Mouse (Mus musculus): ENCODE measurements around the gene Usp54. TPM values are rescaled to one million over a fixed set of nuclear protein-coding genes. Genes with fewer than 3 reads are reported as not detected.
A peak's percentile ranks its signal among the peaks of the same experiment; 100 is the strongest.
"Not testable (repeated sequence)": the region's sequence is repeated elsewhere in the genome, so short reads cannot be mapped to it uniquely, and the experiment has no call there.

Usp54 gene
- polyA plus RNA-seq, 1 experiment from 2014 or later: 6.6 TPM

DNA sequence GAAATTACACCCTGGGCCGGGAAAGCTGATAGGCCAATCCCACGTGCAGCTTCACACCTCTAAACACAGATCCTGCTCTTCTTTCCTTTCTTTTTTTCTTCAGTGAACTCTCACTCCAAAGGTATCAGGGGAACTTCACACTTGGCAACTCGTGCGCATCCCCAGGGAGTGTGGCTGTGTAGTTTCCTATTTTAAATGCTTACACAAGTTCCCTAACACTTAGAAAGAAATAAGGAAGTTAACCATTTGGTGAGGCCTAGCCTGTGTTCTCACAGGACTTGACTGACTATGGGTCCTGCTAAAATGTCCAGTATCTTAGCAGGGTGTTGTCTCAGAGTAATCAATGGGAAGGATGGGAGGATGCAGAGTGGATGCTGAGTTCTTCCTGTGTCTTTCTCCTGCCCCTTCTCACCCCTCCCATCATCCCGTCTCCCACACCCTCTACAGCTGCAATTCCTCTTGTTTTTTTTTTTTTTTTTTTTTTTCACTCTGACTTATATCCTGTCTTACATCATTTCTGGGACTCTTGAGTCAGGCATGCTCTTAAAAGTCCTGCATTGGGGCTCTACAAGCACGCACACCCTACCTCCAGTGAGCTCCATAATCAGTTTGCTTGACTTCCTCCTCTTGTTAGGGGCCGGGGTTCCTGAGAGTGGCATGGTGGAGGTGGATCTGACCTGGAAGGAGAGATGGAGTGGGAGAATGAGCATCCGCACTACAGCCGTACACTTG is 14.0 kb upstream of the Usp54 start:
- H3K36me3 ChIP-seq: no peaks in the 10 kb centered on the region
- no peak overlapping the region for H3K4me2 ChIP-seq (replicated peaks)
- WGBS: 71% methylated on average over 9 of the region's 9 CpGs
- H3K27me3 ChIP-seq: no peaks in the 10 kb centered on the region
- no peak overlapping the region for H3K9ac ChIP-seq
- H3K9me3 ChIP-seq (replicated peaks): no peaks in the 10 kb centered on the region
- no peak overlapping the region for H3K27ac ChIP-seq (replicated peaks)
- no peak for ATAC-seq (ENCODE audit: insufficient number of reproducible peaks, low FRiP score, low TSS enrichment, low read depth)
- H3K4me1 ChIP-seq: 0 out of 2 replicates have a peak, but pooled peaks cover 4% of the 10 kb centered on the region
- H3K4me3 ChIP-seq (replicated peaks): no peak overlapping the region

- no peak for ATAC-seq (ENCODE audit: insufficient number of reproducible peaks, low FRiP score, low TSS enrichment, low read depth)
- H3K4me2 ChIP-seq (replicated peaks): no peak overlapping the region
- 60% methylated on average over 4 of the region's 4 CpGs for WGBS
- no peak overlapping the region for H3K4me3 ChIP-seq (replicated peaks)
- no peaks in the 10 kb centered on the region for H3K27me3 ChIP-seq
- H3K9me3 ChIP-seq (replicated peaks): no peaks in the 10 kb centered on the region
- H3K4me1 ChIP-seq: 0 out of 2 replicates have a peak, but pooled peaks cover 3% of the 10 kb centered on the region
- H3K9ac ChIP-seq: no peak overlapping the region
- H3K27ac ChIP-seq (replicated peaks): no peak overlapping the region
- H3K36me3 ChIP-seq: no peaks in the 10 kb centered on the region
These were observed 10.9 kb upstream of the Usp54 start for GRCm38 (mm10) chr14:20651722-20652256.

DNA sequence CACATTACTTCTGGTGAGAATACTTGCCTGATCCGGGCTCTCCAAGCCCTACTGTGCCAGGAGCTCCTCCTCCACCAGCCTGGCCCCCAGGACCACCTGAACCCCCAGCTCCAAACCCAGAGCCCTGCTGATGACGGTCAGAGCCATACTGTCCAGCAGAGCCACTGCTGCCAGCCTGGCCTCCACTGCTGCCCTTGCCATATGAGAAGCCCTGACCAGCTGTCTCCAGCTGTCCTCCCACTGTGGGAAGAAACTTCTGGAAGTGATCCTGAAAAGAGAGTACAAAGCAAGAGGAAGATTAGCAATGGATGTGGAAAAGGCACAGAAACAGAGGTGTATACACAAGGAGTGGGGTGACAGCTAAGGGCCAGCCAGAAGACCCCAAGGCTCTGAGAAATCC is 10.1 kb upstream of the Usp54 start:
- Histone ChIP-seq H3K36me3 (no peaks in the 10 kb centered on the region), H3K9ac (no peak overlapping the region), H3K4me1 (no peaks in the 10 kb centered on the region), H3K9me3 (replicated peaks) (no peaks in the 10 kb centered on the region), H3K4me3 (replicated peaks) (no peak overlapping the region), H3K27ac (replicated peaks) (no peak overlapping the region), H3K4me2 (replicated peaks) (no peak overlapping the region), H3K27me3 (no peaks in the 10 kb centered on the region)
- ATAC-seq (ENCODE audit: insufficient number of reproducible peaks, low FRiP score, low TSS enrichment, low read depth): no peak
- WGBS: 74% methylated on average over 2 of the region's 2 CpGs

DNA sequence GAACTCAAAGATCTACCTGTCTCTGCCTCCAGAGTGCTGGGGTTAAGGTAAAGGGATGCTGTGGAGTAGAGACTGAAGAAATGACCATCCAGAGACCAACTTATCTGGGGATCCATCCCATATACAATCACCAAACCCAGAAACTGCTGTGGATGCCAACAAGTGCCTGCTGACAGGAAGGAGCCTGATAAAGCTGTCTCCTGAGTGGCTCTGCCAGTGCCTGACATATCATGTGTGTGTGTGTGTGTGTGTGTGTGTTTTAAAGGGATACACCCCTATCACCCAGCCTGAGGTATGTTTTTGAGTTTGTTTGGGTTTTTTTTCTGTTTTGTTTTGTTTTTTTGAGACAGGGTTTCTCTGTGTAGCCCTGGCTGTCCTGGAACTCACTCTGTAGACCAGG is 5.5 kb upstream of the Usp54 start:
- Histone ChIP-seq H3K36me3 (no peaks in the 10 kb centered on the region), H3K9me3 (replicated peaks) (no peaks in the 10 kb centered on the region), H3K4me1 (peaks cover 3% of the 10 kb centered on the region; the same call in 1 of the 2 replicates), H3K9ac (no peak overlapping the region), H3K4me3 (replicated peaks) (no peak overlapping the region), H3K27ac (replicated peaks) (no peak overlapping the region), H3K27me3 (no peaks in the 10 kb centered on the region), H3K4me2 (replicated peaks) (no peak overlapping the region)
- ATAC-seq (ENCODE audit: insufficient number of reproducible peaks, low FRiP score, low TSS enrichment, low read depth): no peak

- no peak for ATAC-seq (ENCODE audit: insufficient number of reproducible peaks, low FRiP score, low TSS enrichment, low read depth)
- Histone ChIP-seq H3K9me3 (replicated peaks) (no peaks in the 10 kb centered on the region), H3K9ac (no peak overlapping the region), H3K4me1 (peaks cover 3% of the 10 kb centered on the region; the same call in 1 of the 2 replicates), H3K4me3 (replicated peaks) (no peak overlapping the region), H3K27me3 (no peaks in the 10 kb centered on the region), H3K27ac (replicated peaks) (no peak overlapping the region), H3K4me2 (replicated peaks) (no peak overlapping the region), H3K36me3 (no peaks in the 10 kb centered on the region)
- 34% methylated on average over 3 of the region's 3 CpGs for WGBS
These were observed 4.7 kb upstream of the Usp54 start for GRCm38 (mm10) chr14:20645547-20645946.

DNA sequence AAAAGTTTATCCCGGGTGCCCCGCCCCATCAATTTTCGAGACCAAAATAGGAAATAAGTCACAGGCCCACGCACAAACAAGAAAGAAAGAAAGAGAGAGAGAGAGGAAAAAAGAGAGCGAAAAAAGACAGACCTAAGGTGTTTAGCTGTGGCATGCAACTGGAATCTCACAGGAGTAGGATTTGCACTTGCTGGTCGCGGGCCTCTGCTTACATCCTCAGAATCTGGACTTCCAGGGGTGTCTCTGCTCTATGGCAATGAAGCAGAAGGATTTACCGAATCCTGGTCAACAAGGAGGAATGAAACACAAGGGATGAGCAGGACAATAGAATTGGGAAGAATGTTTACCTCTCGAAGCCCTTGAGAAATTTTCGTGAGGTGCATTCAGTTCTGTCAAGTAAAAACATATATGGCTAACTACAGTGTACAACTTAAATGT is 594 bp upstream of the Usp54 start:
- Histone ChIP-seq H3K4me3 (replicated peaks) (peak overlapping the region; percentile 74), H3K36me3 (no peaks in the 10 kb centered on the region), H3K9me3 (replicated peaks) (no peaks in the 10 kb centered on the region), H3K4me1 (peaks cover 6% of the 10 kb centered on the region; the same call in 1 of the 2 replicates), H3K27ac (replicated peaks) (peak overlapping the region; percentile 96), H3K4me2 (replicated peaks) (peak overlapping the region; percentile 85), H3K9ac (peak overlapping the region; percentile 73), H3K27me3 (no peaks in the 10 kb centered on the region)
- no peak for ATAC-seq (ENCODE audit: insufficient number of reproducible peaks, low FRiP score, low TSS enrichment, low read depth)
- WGBS: 14% methylated on average over 10 of the region's 10 CpGs

GRCm38 (mm10) chr14:20639918-20640619 is 794 bp downstream of the Usp54 start:
- peak overlapping the region; percentile 74 for H3K4me3 ChIP-seq (replicated peaks)
- peak; percentile 63 for ATAC-seq (ENCODE audit: insufficient number of reproducible peaks, low FRiP score, low TSS enrichment, low read depth)
- peak overlapping the region; percentile 96 for H3K27ac ChIP-seq (replicated peaks)
- no peaks in the 10 kb centered on the region for H3K27me3 ChIP-seq
- H3K9me3 ChIP-seq (replicated peaks): no peaks in the 10 kb centered on the region
- peak overlapping the region; percentile 73 for H3K9ac ChIP-seq
- H3K36me3 ChIP-seq: no peaks in the 10 kb centered on the region
- H3K4me1 ChIP-seq: peaks cover 6% of the 10 kb centered on the region; the same call in 1 of the 2 replicates
- 2% methylated on average over 16 of the region's 16 CpGs for WGBS
- peak overlapping the region; percentile 85 for H3K4me2 ChIP-seq (replicated peaks)

DNA sequence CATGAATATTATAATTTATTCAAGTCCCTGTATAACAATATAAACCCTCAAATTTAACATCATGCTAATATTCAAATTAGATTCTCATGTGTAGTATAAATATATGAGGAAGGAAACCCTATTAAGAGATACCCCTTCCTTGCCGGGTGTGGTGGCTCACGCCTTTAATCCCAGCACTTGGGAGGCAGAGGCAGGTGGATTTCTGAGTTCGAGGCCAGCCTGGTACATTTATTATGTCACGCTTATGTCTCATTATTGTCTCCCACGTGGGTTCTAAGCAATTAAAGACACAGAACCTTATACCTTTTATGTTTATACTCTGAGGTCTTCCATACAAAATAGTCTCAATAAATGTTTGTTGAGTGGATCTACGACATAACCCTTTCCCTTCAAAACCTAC is 2.2 kb downstream of the Usp54 start:
- 92% methylated on average over 6 of the region's 6 CpGs for WGBS
- no peak overlapping the region for H3K4me3 ChIP-seq (replicated peaks)
- ATAC-seq (ENCODE audit: insufficient number of reproducible peaks, low FRiP score, low TSS enrichment, low read depth): no peak
- peaks cover 6% of the 10 kb centered on the region; the same call in 1 of the 2 replicates for H3K4me1 ChIP-seq
- no peak overlapping the region for H3K4me2 ChIP-seq (replicated peaks)
- no peaks in the 10 kb centered on the region for H3K36me3 ChIP-seq
- no peak overlapping the region for H3K27ac ChIP-seq (replicated peaks)
- no peak overlapping the region for H3K9ac ChIP-seq
- no peaks in the 10 kb centered on the region for H3K9me3 ChIP-seq (replicated peaks)
- H3K27me3 ChIP-seq: no peaks in the 10 kb centered on the region

- no peaks in the 10 kb centered on the region for H3K36me3 ChIP-seq
- no peak overlapping the region for H3K27ac ChIP-seq (replicated peaks)
- no peak overlapping the region for H3K9ac ChIP-seq
- H3K4me2 ChIP-seq (replicated peaks): no peak overlapping the region
- no peak for ATAC-seq (ENCODE audit: insufficient number of reproducible peaks, low FRiP score, low TSS enrichment, low read depth)
- H3K4me3 ChIP-seq (replicated peaks): no peak overlapping the region
- no peaks in the 10 kb centered on the region for H3K9me3 ChIP-seq (replicated peaks)
- H3K27me3 ChIP-seq: no peaks in the 10 kb centered on the region
- H3K4me1 ChIP-seq: peaks cover 6% of the 10 kb centered on the region; the same call in 1 of the 2 replicates
- WGBS: 80% methylated on average over 2 of the region's 2 CpGs
These were observed 2.9 kb downstream of the Usp54 start for GRCm38 (mm10) chr14:20637818-20638574.

- H3K9me3 ChIP-seq (replicated peaks); H3K9ac ChIP-seq; ATAC-seq (ENCODE audit: insufficient number of reproducible peaks, low FRiP score, low TSS enrichment, low read depth); H3K4me3 ChIP-seq (replicated peaks); H3K36me3 ChIP-seq; H3K4me2 ChIP-seq (replicated peaks); H3K27ac ChIP-seq (replicated peaks); H3K27me3 ChIP-seq; H3K4me1 ChIP-seq: not testable (repeated sequence)
- 95% methylated on average over 3 of the region's 3 CpGs for WGBS
These were observed 3.9 kb downstream of the Usp54 start for GRCm38 (mm10) chr14:20636968-20637367.

GRCm38 (mm10) chr14:20635546-20635945 is 5.3 kb downstream of the Usp54 start:
- H3K27ac ChIP-seq (replicated peaks): no peak overlapping the region
- H3K9me3 ChIP-seq (replicated peaks): no peaks in the 10 kb centered on the region
- H3K4me2 ChIP-seq (replicated peaks): no peak overlapping the region
- WGBS: 81% methylated on average over 2 of the region's 2 CpGs
- H3K4me3 ChIP-seq (replicated peaks): no peak overlapping the region
- no peak for ATAC-seq (ENCODE audit: insufficient number of reproducible peaks, low FRiP score, low TSS enrichment, low read depth)
- H3K27me3 ChIP-seq: no peaks in the 10 kb centered on the region
- no peaks in the 10 kb centered on the region for H3K36me3 ChIP-seq
- no peak overlapping the region for H3K9ac ChIP-seq
- 0 out of 2 replicates have a peak, but pooled peaks cover 3% of the 10 kb centered on the region for H3K4me1 ChIP-seq

Measured in embryonic facial prominence, embryonic 15.5 days (tissue).